Mouse (Mus musculus): ENCODE measurements around the gene Rere. TPM values are rescaled to one million over a fixed set of nuclear protein-coding genes. Genes with fewer than 3 reads are reported as not detected.

Gene Rere
- polyA plus RNA-seq, 1 experiment from 2014 or later: 44.4 TPM

DNA sequence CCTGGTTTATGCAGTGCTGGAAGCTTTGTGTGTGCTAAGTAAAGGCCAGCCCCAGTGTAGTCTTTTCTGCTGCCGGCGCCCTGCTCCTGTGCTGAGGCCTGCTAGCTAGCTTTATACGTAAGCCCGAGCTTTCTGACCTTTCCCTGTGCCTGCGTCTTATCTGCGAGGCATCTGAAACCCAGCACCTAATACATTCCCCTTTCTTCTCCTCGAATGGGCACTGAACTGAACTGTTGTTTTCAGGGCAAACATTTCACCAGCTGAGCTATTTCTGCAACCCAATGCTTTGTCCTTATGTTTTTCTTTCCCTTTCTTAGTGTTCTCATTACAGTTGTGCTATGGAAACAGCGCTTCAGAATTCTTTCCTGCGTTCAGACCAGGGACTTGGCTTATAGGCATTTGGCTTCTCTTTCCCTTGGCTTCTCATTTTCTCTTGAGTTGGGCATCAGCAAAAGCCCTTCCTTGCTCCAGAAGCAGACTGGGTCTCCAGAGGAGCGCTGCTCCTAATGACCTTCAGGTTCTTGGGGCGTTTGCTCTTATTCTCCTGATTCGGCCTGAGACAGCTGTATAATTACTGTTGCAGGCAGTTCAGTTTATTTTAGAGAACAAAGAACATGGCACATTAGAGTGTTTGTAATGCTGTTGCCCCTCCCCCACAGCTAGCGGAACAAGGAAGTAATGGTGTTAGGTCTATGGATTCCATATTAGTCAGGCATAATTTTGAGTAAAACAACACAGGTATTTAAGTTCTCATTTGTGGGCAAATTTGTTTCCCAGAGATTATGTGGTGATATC is 115.6 kb downstream of the Rere start:
- H3K27me3 ChIP-seq (ENCODE audit: control insufficient read depth, insufficient read depth, low read length): no peaks in the 10 kb centered on the region
- H3K4me3 ChIP-seq (replicated peaks; ENCODE audit: low read length): no peak overlapping the region
- DNase-seq (ENCODE audit: low spot score): peak; percentile 59
- peaks cover 85% of the 10 kb centered on the region for H3K4me1 ChIP-seq (replicated peaks; ENCODE audit: control insufficient read depth, insufficient read depth, low read length)
- WGBS: 14% methylated on average over 13 of the region's 13 CpGs
- H3K36me3 ChIP-seq (replicated peaks; ENCODE audit: control insufficient read depth, insufficient read depth): no peaks in the 10 kb centered on the region
- peak overlapping the region; percentile 24 for H3K9ac ChIP-seq
- ATAC-seq (ENCODE audit: low FRiP score): no peak
- no peaks in the 10 kb centered on the region for H3K9me3 ChIP-seq (ENCODE audit: control insufficient read depth, low read length)
- peak overlapping the region; percentile 26 for H3K4me2 ChIP-seq (replicated peaks)
- H3K27ac ChIP-seq: peak overlapping the region; percentile 86

DNA sequence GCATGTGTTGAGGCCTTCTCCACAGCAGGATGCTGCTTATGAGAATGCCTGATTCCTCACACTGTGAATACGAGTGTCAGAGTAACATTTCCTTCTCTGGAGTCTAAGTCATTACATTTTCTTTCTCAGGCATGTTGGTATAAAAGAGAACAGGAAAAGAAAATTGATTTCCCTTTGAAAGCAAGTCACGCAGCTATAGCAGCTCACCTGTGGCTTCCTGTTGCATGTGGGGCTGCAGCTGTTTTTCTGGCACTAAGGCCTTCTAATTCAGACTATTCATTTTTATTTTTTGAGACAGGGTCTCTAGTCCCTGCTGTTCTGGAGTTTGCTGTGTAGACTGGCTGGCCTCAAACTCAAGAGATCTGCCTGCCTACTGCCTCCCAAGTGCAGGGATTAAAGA is 117.6 kb downstream of the Rere start:
- H3K36me3 ChIP-seq (replicated peaks; ENCODE audit: control insufficient read depth, insufficient read depth): no peaks in the 10 kb centered on the region
- no peaks in the 10 kb centered on the region for H3K27me3 ChIP-seq (ENCODE audit: control insufficient read depth, insufficient read depth, low read length)
- H3K4me2 ChIP-seq (replicated peaks): no peak overlapping the region
- H3K4me3 ChIP-seq (replicated peaks; ENCODE audit: low read length): no peak overlapping the region
- peaks cover 87% of the 10 kb centered on the region for H3K4me1 ChIP-seq (replicated peaks; ENCODE audit: control insufficient read depth, insufficient read depth, low read length)
- no peaks in the 10 kb centered on the region for H3K9me3 ChIP-seq (ENCODE audit: control insufficient read depth, low read length)
- no peak overlapping the region for H3K27ac ChIP-seq
- DNase-seq (ENCODE audit: low spot score): no peak
- ATAC-seq (ENCODE audit: low FRiP score): no peak
- H3K9ac ChIP-seq: no peak overlapping the region
- 28% methylated on average over 2 of the region's 2 CpGs for WGBS

GRCm38 (mm10) chr4:150401830-150402607 is 120.6 kb downstream of the Rere start:
- Histone ChIP-seq H3K9me3 (ENCODE audit: control insufficient read depth, low read length) (no peaks in the 10 kb centered on the region), H3K27ac (peak overlapping the region; percentile 50; the same call in 1 of the 2 replicates), H3K9ac (no peak overlapping the region), H3K27me3 (ENCODE audit: control insufficient read depth, insufficient read depth, low read length) (no peaks in the 10 kb centered on the region), H3K4me3 (replicated peaks; ENCODE audit: low read length) (no peak overlapping the region), H3K4me1 (replicated peaks; ENCODE audit: control insufficient read depth, insufficient read depth, low read length) (peaks cover 79% of the 10 kb centered on the region), H3K4me2 (replicated peaks) (no peak overlapping the region), H3K36me3 (replicated peaks; ENCODE audit: control insufficient read depth, insufficient read depth) (peaks cover 5% of the 10 kb centered on the region)
- ATAC-seq (ENCODE audit: low FRiP score) (no peak), DNase-seq (ENCODE audit: low spot score) (no peak)
- WGBS: 70% methylated on average over 13 of the region's 13 CpGs

DNA sequence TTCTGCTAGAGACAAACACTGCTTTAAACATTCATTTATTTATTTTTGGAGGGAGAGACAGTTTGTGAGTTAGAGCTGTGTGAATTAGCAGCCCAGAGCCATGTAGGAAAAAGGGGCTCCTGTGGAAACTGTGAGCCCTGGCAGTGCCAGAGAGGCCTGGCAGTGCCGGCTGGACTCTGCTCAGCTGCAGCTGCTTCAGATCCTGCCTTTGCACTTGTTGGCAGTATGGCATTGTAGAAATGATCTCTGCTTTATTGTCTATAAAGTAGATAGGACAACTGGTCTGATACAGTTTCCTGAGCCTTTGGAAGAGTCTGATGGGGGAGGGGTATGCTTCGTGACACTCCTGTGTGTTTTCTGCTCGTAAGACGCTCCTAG is 121.2 kb downstream of the Rere start:
- Histone ChIP-seq H3K36me3 (replicated peaks; ENCODE audit: control insufficient read depth, insufficient read depth) (peaks cover 5% of the 10 kb centered on the region), H3K27ac (peak overlapping the region; percentile 50; the same call in 1 of the 2 replicates), H3K27me3 (ENCODE audit: control insufficient read depth, insufficient read depth, low read length) (no peaks in the 10 kb centered on the region), H3K4me3 (replicated peaks; ENCODE audit: low read length) (no peak overlapping the region), H3K9me3 (ENCODE audit: control insufficient read depth, low read length) (no peaks in the 10 kb centered on the region), H3K4me2 (replicated peaks) (no peak overlapping the region), H3K4me1 (replicated peaks; ENCODE audit: control insufficient read depth, insufficient read depth, low read length) (peaks cover 73% of the 10 kb centered on the region), H3K9ac (no peak overlapping the region)
- 51% methylated on average over 4 of the region's 4 CpGs for WGBS
- no peak for ATAC-seq (ENCODE audit: low FRiP score)
- DNase-seq (ENCODE audit: low spot score): no peak

GRCm38 (mm10) chr4:150403941-150404340 is 122.5 kb downstream of the Rere start:
- no peak overlapping the region for H3K9ac ChIP-seq
- no peaks in the 10 kb centered on the region for H3K9me3 ChIP-seq (ENCODE audit: control insufficient read depth, low read length)
- no peak overlapping the region for H3K4me2 ChIP-seq (replicated peaks)
- peaks cover 5% of the 10 kb centered on the region for H3K36me3 ChIP-seq (replicated peaks; ENCODE audit: control insufficient read depth, insufficient read depth)
- ATAC-seq (ENCODE audit: low FRiP score) (no peak), DNase-seq (ENCODE audit: low spot score) (no peak)
- 49% methylated on average over 11 of the region's 11 CpGs for WGBS
- H3K27me3 ChIP-seq (ENCODE audit: control insufficient read depth, insufficient read depth, low read length): no peaks in the 10 kb centered on the region
- no peak overlapping the region for H3K4me3 ChIP-seq (replicated peaks; ENCODE audit: low read length)
- peaks cover 60% of the 10 kb centered on the region for H3K4me1 ChIP-seq (replicated peaks; ENCODE audit: control insufficient read depth, insufficient read depth, low read length)
- H3K27ac ChIP-seq: peak overlapping the region; percentile 68

- 27% methylated on average over 6 of the region's 6 CpGs for WGBS
- no peaks in the 10 kb centered on the region for H3K9me3 ChIP-seq (ENCODE audit: control insufficient read depth, low read length)
- no peak overlapping the region for H3K9ac ChIP-seq
- DNase-seq (ENCODE audit: low spot score) (no peak), ATAC-seq (ENCODE audit: low FRiP score) (no peak)
- H3K36me3 ChIP-seq (replicated peaks; ENCODE audit: control insufficient read depth, insufficient read depth): peaks cover 5% of the 10 kb centered on the region
- peaks cover 56% of the 10 kb centered on the region for H3K4me1 ChIP-seq (replicated peaks; ENCODE audit: control insufficient read depth, insufficient read depth, low read length)
- H3K27me3 ChIP-seq (ENCODE audit: control insufficient read depth, insufficient read depth, low read length): no peaks in the 10 kb centered on the region
- H3K4me3 ChIP-seq (replicated peaks; ENCODE audit: low read length): no peak overlapping the region
- H3K4me2 ChIP-seq (replicated peaks): 0 out of 2 replicates have a peak overlapping the region, but pooled peaks have one; percentile 4
- H3K27ac ChIP-seq: peak overlapping the region; percentile 68
These were observed 123.1 kb downstream of the Rere start for GRCm38 (mm10) chr4:150404583-150404982.

DNA sequence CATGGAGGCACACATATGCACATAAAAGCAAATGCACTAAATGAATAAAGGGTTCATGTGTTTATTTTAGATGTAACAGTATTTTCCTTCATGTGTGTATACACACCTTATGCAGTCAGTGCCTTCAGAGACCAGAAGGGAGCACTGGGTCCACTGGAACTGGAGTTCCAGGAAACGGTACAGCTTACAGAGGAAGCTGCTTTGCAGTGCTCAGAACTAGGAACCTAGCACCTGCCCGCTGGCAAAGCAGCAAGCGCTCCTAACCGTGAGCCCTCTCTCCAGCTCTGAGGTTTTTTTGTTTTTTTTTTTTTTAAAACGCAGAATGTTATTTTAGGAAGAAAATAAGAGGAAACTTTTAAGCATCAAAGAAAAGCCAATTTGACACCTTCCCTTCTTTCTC is 124.3 kb downstream of the Rere start:
- Histone ChIP-seq H3K27me3 (ENCODE audit: control insufficient read depth, insufficient read depth, low read length) (no peaks in the 10 kb centered on the region), H3K4me1 (replicated peaks; ENCODE audit: control insufficient read depth, insufficient read depth, low read length) (peaks cover 52% of the 10 kb centered on the region), H3K4me3 (replicated peaks; ENCODE audit: low read length) (no peak overlapping the region), H3K27ac (0 out of 2 replicates have a peak overlapping the region, but pooled peaks have one; percentile 16), H3K9ac (no peak overlapping the region), H3K4me2 (replicated peaks) (no peak overlapping the region), H3K36me3 (replicated peaks; ENCODE audit: control insufficient read depth, insufficient read depth) (peaks cover 5% of the 10 kb centered on the region), H3K9me3 (ENCODE audit: control insufficient read depth, low read length) (no peaks in the 10 kb centered on the region)
- 71% methylated on average over 5 of the region's 5 CpGs for WGBS
- DNase-seq (ENCODE audit: low spot score) (no peak), ATAC-seq (ENCODE audit: low FRiP score) (no peak)

DNA sequence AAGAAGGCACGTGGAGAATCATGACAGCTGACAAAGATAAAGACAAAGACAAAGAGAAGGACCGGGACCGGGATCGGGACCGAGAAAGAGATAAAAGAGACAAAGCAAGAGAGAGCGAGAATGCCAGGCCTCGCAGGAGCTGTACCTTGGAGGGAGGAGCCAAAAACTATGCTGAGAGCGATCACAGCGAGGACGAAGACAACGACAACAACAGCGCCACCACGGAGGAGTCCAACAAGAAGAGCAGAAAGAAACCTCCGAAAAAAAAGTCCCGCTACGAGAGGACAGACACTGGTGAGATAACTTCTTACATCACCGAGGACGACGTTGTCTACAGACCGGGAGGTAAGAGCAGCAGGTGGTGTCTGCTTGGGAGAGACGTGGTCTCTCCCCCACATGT is 124.9 kb downstream of the Rere start:
- DNase-seq (ENCODE audit: low spot score): no peak
- ATAC-seq (ENCODE audit: low FRiP score): no peak
- H3K27me3 ChIP-seq (ENCODE audit: control insufficient read depth, insufficient read depth, low read length): no peaks in the 10 kb centered on the region
- H3K4me1 ChIP-seq (replicated peaks; ENCODE audit: control insufficient read depth, insufficient read depth, low read length): peaks cover 51% of the 10 kb centered on the region
- H3K9ac ChIP-seq: no peak overlapping the region
- H3K4me3 ChIP-seq (replicated peaks; ENCODE audit: low read length): no peak overlapping the region
- peaks cover 5% of the 10 kb centered on the region for H3K36me3 ChIP-seq (replicated peaks; ENCODE audit: control insufficient read depth, insufficient read depth)
- H3K4me2 ChIP-seq (replicated peaks): no peak overlapping the region
- 49% methylated on average over 21 of the region's 21 CpGs for WGBS
- H3K27ac ChIP-seq: 0 out of 2 replicates have a peak overlapping the region, but pooled peaks have one; percentile 16
- H3K9me3 ChIP-seq (ENCODE audit: control insufficient read depth, low read length): no peaks in the 10 kb centered on the region

GRCm38 (mm10) chr4:150406821-150407220 is 125.4 kb downstream of the Rere start:
- ATAC-seq (ENCODE audit: low FRiP score) (no peak), DNase-seq (ENCODE audit: low spot score) (no peak)
- no peak overlapping the region for H3K4me3 ChIP-seq (replicated peaks; ENCODE audit: low read length)
- no peak overlapping the region for H3K4me2 ChIP-seq (replicated peaks)
- 91% methylated on average over 6 of the region's 6 CpGs for WGBS
- H3K27ac ChIP-seq: no peak overlapping the region
- peaks cover 5% of the 10 kb centered on the region for H3K36me3 ChIP-seq (replicated peaks; ENCODE audit: control insufficient read depth, insufficient read depth)
- H3K9ac ChIP-seq: no peak overlapping the region
- no peaks in the 10 kb centered on the region for H3K27me3 ChIP-seq (ENCODE audit: control insufficient read depth, insufficient read depth, low read length)
- no peaks in the 10 kb centered on the region for H3K9me3 ChIP-seq (ENCODE audit: control insufficient read depth, low read length)
- H3K4me1 ChIP-seq (replicated peaks; ENCODE audit: control insufficient read depth, insufficient read depth, low read length): peaks cover 46% of the 10 kb centered on the region
